Mouse (Mus musculus) kidney, embryonic 16.5 days (tissue): Measurements from ENCODE around the gene Tnp2. TPM values are rescaled to one million over a fixed set of nuclear protein-coding genes. Genes with fewer than 3 reads are reported as not detected.

ENCODE experiments used
- polyA plus RNA-seq: library from polyadenylated mRNA; unstranded; fragments of >200 nt; fragmentation: Nextera tagmentation; extraction: Ambion mirVana; gene quantifications from 2 replicates; pipeline ENCODE4 v1.2.1, GENCODE M21; 2015

Gene Tnp2
- polyA plus RNA-seq, 1 experiment from 2014 or later: not detected

Other genes with a start within 250 kb of the Tnp2 start
- 7.1 and 14.1 TPM in 2 replicates for gene Dexi, start 245.6 kb downstream of the Tnp2 start, polyA plus RNA-seq
- 32.1 and 35.6 TPM in 2 replicates for gene Clec16a, start 243.3 kb downstream of the Tnp2 start, polyA plus RNA-seq
- 5.8 and 7.3 TPM in 2 replicates for gene Socs1, start 3.1 kb downstream of the Tnp2 start, polyA plus RNA-seq
- gene Prm3, start 2.3 kb upstream of the Tnp2 start, polyA plus RNA-seq: not detected in 2 replicates
- gene Prm2, start 7.5 kb upstream of the Tnp2 start, polyA plus RNA-seq: not detected in 2 replicates
- not detected in 2 replicates for gene Prm1, start 17.2 kb upstream of the Tnp2 start, polyA plus RNA-seq
- not detected in 2 replicates for gene Gm11172, start 24.3 kb upstream of the Tnp2 start, polyA plus RNA-seq
- 2.9 and 3.5 TPM in 2 replicates for gene Rmi2, start 46.4 kb upstream of the Tnp2 start, polyA plus RNA-seq